Mouse (Mus musculus) ovary, postnatal 10 days (tissue): Measurements from ENCODE around the gene Tpm3.

ENCODE experiments used
- DNase-seq: peaks from one replicate; pipeline ENCODE4 v3.0.0; 2022; ENCODE audit warnings: low spot score

The Tpm3 gene

DNA sequence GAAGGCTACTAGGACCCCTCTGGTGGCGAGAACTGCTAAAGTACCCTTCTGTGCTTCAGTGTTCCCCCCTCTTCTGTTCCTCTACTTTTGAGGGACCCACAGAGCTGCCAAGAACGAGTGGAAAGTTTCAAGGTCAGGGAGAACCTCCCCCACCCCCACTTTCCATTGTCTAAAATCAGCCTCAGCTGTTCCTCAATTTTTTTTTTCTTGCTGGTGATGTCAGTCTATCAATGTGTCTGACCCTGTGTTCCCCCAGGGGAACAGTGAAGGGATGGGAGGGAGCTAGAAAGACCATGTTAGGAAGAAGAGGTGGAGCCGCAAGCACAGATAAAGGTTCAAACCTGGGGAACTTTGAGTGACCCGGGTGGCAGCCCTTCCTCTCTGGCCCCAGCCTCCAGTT is at the start of gene Tpm3:
TSS of gene Tpm3 (plus strand) at position 356 of the 400 bp plus-strand sequence.
- no peak for DNase-seq

DNA sequence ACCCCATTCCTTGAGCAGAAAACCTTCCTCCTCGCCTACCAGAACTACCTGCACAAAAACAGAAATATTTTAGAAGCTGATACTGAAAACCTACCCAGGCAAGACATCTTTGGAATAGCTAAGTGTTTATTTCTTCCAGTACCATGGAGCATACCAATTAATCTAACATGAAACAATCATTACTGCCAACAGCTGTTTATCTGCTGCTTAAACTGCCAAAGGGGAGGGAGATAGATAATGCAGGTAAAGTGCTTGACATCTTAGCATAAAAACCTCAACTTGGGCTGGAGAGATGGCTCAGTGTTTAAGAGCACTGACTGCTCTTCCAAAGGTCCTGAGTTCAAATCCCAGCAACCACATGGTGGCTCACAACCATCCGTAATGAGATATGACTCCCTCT is 37.8 kb upstream of the Tpm3 start:
- no peak for DNase-seq

DNA sequence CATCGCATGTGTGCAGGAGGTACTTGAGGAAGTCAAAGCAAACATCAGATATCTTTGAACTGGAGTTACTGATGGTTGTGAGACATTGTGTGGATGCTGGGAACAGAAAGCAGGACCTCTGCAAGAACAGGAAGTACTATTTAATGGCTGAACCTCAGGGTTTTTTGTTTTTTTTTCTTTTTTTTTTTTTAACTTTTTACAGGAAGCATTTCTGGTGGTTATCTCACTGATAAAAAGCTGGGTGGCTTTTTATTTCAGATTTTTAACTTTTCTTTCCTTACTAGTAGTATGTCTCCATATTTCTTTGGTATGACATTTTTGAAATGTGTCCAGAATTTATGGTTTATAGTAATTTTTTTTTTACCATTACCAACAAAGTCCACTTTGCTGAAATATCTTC is 36.2 kb upstream of the Tpm3 start:
- no peak for DNase-seq

DNA sequence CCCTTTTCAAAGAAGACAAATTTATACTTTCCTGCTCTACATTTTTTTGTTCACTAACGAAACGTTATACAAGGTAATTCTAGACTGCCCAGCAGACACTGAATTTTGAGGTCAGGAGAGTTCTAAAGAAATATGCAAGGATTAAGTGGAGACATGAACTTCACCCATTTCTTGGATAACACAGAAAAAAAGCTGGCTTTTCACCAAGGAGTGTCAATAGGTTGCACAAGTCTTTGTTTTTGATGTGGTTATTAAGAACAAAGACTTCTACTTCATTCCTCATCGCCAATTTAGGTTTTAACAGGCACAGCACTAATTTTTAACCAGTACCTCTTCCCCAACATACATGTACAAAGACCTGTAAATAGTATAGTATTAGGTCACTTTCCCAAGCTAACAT is 22.8 kb upstream of the Tpm3 start:
- no peak for DNase-seq

DNA sequence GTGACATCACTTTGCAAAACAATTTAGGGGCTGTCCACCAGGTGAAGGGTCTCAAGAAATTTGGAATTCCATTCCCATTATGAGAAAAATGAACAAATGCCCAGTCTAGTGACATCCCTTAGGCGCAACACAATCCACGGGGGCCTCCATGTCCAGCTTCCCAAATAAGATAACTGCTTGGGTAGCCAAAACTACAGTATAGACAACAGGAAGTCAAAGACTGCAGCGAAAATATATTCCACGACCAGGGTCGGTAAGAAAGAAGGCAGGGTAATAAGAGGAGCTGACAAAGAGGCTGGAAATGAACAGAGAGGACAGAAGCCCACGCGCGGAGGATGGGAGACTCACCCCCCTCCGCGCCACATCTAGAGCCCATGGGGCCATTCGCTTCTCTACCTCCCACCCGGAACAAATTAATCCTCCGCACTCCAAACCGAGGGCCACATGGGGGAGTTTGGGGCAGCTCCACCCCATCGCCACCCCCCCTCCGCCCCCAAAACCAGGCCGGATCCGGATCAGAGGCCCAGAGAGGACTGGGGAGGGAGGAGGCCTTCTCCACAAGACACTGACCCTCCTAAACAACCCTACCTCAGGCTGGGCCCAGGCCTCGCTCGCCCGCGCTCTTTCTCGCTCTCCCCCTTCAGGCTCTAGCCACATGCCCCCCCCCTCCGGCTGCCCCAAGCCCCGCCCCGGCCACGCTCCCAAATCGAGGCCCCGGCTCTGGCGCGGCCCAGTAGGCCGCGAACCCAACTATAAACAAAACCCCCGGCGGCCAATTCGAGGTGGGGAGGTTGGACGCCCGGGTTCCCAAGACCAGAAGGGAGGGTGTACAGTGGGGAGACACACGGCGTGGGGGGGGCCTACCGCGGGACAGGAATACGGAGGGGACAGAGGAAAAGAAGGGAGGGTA is 20.8 kb upstream of the Tpm3 start, which contains the start of gene 4933434E20Rik:
TSS of gene 4933434E20Rik (plus strand) at position 196 of the 910 bp plus-strand sequence.
- DNase-seq = peak; percentile 65

DNA sequence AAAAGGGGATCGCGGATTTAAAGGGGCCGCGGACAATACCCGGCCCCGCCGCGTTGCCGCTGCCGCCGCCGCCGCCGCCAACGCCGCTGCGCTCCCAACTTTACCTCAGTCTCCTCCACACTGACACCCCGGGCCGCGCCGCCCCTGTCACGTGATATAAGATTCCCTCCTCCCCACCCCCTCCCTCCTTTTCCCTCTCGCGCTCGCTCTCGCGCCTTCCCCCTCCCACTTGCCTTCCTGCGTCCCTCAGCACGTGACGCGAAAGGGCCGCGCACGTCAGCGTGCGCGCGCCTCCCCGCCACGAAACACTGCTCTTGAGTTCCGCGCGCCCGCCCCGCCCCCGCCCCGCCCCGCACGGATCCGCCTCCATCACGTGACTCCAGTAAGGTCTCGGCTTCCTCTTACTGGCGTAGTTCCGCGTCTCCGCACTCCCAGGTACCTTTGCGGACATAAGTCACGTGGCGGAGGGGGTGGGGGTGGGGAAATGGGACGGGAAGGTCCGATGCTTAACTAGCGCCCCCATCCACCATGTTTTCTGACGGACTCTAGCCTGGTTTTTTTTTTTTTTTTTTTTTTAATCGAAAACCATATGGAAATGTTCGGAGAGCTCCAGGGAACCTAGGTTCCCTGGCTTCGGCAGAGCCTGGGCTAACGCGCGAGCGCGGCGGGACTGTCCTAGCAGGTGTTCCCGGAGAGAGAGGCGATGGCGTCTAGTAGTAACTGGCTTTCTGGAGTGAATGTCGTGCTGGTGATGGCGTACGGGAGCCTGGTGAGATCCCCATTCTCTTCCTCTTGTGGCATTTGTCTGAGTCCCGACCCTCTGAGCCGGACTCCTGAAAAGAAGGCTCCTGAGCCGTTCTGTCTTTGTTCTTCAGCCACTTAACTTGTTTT is 19.9 kb upstream of the Tpm3 start, which contains the start of gene Ubap2l:
TSS of gene Ubap2l (minus strand) at position 278 of the 891 bp plus-strand sequence.
- peak; percentile 35 for DNase-seq

DNA sequence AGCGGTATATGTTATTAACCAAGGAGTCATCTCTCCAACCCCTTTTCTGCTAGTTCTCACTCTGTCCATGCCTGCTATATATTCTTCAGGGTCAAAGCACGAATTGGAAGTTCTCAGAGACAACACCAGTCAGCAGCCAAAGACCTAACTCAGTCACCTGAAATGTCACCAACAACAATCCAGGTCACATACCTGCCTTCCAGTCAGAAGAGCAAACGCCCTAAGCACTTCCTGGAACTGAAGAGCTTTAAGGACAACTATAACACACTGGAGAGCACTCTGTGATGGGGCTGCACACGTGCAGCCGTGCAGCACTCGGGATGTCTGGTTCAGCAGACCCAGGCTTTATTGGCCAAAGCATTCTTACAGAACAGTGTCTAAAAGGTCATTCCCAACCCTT is 10.9 kb upstream of the Tpm3 start:
- no peak for DNase-seq

DNA sequence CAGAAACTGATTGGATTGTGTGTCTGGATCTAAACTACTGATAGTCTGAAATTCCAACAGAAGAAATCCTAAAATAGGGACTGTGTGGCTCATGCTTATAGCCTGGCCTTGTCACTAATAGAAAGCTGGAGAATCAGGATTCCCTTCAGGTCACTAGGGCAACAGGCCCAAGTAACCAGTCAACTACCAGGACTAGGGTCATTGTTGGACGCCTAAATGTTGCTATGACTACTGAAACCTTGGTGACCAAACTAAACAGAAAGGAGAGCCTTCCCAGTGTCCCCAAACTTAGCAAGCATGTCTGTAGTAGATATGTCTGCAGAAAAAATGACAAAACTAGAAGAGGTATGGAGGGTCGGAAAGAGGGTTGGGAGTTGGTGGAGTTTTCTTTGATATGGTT is 9.9 kb upstream of the Tpm3 start:
- no peak for DNase-seq

DNA sequence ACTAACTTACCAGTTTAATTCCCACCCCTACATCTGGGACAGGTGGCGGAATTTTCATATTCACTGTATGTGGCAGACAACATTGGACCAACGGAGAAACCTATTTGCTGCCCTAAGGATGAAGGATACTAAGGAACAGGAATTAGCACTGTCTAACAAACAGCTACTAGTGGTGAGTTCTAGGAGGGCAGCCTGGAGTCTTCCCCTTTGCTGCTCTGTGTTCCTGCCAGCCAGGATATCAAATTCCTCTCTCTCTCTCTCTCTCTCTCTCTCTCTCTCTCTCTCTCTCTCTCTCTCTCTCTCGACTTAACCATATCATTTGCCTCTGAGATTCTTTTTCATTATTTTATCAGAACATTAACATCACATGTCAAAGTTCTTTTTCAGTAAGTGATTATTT is 8.1 kb upstream of the Tpm3 start:
- no peak for DNase-seq

DNA sequence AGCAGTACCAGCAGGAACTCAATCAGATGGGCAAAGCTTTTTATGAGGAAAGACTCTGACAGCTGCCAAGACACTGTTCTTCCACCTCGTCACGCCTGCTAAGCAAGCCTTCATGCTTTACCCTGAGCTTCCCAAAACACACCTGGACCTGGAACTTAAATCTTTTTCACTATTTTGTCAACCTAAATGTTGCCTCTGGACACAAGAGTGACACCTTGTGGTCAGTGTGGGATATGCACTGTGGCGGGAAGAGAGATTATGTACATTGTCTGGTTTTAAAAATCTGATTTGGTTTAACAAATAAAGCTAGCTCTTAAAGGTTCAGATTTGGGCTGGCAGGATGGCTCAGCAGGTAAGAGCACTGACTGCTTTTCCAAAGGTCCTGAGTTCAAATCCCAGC is 6.9 kb upstream of the Tpm3 start:
- DNase-seq = no peak

DNA sequence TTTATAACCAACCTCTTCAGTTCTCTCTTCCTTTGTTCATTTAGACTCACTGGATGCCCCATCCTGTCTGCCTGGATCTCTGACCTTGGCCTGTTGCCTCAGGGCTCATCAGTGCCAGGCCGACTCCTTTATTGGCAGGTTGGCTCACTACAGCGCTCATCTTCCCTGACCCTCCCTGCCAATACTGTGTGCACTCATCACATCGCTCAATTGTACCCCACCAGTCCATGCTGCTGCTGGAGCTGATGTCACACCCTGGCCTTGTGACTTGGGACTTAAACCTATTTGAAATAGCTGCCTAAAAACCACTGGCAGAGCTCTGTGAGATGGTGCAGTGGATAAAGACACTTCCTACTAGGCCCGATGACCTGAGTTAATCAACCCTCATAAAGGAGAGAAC is 4.6 kb upstream of the Tpm3 start:
- no peak for DNase-seq

DNA sequence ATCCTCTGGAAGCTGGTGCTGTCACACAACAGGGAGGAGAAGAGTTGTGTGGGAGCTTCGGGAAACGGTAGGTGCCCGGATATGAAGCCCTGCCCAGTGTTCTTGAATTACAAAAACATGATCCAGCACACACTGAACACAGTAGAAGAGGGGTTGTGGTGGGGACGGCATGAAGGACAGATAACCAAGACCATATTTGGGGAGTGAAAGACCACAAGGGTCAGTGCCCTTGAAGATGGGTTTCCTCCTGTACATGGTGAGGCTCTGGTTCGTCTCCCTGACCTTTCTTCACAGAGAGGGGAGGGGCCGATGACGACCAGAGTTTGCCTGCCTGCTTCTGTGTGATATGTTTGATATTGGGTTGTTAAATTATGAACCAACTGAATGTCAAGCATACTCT is 2.8 kb upstream of the Tpm3 start:
- DNase-seq = no peak

DNA sequence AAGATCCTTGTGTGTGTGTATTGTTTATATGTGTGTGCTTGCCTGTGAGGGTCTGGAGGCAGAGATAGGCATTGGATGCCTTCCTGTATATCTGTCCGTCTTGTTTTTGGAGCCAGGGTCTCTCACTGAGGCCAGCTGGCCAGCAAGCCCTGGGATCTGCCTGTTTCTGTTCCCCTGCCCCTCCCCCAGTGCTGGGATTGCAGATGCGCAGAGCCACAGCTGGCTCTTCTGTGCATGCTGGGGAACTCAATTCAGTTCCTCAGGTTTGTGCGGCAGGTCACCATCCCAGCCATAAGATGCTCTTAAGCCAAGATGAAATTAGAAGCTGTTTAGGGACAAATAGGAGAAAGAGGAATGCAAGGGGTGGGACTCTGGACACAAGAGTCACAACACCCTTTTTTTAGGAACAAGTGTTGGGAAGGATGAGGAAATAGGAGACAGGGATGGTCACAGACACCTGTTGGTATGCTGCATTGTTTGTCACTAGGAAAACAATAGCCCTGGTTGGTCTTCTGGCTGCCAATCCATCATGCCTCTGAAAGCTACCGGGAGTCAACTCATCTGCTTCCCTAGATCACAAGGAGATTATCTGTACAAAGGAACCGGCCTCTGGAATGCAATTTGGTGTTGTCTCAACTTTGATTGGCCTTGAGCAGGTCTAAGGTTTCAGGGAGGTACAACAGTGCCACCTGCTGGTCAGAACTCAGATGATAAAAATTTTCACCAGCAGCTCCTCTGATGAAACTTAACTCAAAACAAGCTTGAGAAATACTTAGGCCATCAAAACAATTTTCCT is 4.7 kb downstream of the Tpm3 start:
- DNase-seq = peak; percentile 74

DNA sequence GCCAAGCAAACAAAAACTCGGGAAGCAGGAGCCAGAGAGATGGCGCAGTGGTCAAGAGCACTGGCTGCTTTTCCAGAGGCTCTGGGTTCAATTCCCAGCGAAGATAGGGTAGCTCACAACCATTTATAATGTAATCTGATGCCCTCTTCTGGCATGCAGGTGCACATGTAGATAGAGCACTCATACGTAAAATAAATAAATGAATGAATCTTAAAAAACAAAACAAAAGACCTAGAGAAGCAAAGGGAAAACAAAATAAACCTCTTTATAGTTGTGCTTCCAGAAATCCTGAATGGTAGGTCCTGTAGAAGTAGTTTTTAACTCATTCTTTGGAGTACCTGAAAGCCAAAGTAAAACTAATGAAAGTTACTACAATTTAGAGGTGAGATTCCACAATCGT is 5.8 kb downstream of the Tpm3 start:
- no peak for DNase-seq

DNA sequence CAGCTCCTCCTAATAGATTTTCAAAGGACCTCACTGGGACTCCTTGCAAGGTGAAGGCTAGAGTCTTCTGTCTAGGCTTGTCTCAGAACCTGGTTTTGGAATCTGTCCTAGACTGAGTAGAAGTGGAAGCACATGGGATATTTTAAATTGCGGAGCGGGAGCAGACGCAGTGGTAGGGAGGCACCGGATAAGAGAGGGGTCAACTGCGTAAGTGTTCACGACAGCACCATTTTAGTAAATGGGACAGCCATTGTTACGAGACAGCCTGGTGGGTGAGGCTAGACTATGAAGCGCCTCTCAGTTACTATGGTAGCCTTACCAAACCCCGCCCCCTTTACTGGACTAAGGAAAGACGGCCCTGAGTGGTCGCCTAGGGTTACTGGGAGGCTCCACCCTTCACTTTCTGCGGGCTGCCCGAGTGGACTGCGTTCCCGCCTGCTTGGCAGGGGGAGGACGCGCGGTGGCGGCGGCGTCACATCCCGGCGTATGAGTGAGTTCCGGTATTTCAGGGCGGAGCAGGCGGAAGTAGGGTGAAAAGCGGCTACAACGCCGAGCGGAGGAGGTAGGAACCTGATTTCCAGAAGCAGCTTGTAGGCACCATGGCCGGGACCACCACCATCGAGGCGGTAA is 6.8 kb downstream of the Tpm3 start:
- DNase-seq = peak; percentile 63

DNA sequence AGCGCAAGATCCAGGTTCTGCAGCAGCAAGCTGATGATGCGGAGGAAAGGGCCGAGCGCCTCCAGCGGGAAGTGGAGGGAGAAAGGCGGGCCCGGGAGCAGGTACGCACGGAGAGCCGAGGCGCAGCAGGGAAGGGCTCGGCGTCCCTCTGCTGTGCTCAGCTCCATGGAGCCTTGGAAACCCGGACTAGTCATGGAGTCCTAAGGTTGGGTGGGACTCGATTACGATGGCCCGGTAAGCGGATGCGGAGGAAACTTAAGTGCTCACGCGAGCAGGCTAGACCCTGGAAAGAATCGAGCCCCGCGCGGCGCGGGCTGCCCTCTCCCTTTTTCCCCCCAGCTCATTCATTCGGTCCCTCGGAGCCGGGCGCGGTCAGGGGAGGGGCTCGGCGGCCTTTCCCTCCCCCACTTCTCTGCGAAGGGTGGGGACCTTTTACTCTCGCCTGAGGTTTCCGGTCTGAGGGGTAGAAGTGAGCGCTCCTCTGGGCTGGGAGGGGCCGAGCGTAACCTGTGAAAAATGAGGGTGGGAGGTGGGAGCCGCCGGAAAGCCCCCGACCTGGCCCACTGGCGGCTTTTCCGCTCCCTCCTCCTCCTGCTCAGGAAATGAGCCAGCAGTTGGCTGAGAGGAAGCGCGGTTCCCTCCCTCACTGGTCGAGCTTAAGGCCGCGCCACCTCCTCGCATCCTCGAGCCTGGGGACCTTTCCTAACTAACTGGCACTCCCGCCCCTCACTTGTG is 7.5 kb downstream of the Tpm3 start:
- peak; percentile 48 for DNase-seq

DNA sequence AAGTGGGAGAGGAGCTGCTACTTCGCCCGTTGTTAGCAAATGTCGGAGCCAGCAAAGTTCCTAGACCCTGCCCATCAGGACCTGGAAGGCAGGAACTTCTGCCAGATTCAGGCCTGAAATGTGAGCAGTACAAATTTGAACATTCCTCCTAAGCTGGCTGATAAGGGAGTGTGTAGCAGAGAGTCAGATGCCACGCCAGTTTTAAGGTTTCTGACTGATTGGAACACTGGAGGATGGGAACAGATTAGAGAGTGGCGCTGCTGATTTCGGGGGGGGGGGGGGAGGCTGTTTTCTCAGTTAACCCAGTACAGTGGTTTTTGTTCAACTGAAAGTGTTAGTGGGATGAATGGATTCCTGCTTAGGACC is 8.0 kb downstream of the Tpm3 start:
- DNase-seq = no peak

DNA sequence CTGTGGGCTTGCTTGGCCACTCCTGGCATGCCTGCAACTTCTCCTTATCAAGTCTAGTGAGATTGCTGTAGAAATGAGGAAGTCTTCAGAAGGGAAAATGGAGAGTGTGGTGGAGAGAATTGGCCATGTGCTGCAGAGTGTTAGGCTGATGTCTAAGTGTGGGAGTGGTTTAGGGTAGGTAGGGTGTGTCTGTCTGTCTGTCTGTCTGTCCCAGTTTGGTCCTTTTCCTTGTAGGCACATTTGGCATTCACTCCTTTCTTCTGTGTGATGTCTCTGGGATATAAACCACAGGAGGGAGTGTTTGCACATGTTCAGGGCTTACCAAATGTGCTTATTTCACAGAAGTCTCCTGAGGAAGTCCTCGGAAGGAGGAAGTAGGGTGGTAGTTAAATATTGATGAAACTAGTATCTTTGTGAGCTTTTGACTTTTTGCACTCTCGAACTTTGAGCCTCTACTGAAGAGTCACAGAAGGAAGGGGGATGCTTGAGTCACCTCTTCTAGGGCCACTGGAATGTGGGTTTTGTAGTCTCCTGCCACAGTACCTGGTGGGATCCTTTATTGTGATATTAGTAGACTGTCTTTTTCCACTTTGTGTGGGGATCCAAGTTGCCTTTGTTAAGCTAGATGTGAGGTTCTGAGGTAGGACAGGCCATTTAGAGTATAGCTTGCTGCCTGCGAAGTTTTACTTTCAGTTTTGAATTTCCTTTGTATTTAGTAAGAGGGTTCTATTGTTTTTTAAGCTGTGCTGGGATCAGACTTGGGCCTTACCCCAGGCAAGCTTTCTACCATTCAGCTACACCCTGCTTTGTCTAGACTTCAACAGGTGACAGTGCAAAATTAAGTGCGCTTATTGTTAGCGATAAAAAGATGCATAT is 9.2 kb downstream of the Tpm3 start:
- no peak for DNase-seq

DNA sequence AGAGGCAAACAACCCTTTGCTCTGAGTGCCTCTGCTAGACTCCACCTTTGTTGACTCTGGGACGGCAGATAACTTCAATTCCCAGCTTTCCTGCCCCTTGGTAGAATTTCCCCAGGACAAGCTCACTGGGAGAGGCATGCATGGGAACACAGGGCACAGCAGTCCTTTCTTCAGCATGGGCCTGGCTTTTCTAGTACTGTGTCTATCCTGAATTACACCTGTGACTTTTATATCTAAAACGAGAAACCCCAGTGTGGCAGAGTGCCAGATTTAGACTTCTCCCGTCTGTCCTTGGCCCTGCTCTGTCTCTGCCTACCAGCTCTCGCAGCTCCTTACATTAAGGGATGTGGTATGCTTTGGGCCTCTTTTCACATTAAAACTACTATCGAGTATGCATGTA is 10.6 kb downstream of the Tpm3 start:
- DNase-seq = no peak
